Mouse (Mus musculus) adrenal gland, postnatal 10 days (tissue): ENCODE measurements at regions not wholly inside any gene's neighbourhood (a gene's known extent, or its start where the extent isn't known, plus 50 kb on each side); places are given as distances from the start of the nearest gene placed in this dataset.

Experiments
- DNase-seq: peaks from one replicate; pipeline ENCODE4 v3.0.0; 2021; ENCODE audit warnings: mixed read lengths

GRCm38 (mm10) chr9:102449366-102449765, 56.2 kb upstream of the Ky start:
- DNase-seq, result peak; percentile 16

DNA sequence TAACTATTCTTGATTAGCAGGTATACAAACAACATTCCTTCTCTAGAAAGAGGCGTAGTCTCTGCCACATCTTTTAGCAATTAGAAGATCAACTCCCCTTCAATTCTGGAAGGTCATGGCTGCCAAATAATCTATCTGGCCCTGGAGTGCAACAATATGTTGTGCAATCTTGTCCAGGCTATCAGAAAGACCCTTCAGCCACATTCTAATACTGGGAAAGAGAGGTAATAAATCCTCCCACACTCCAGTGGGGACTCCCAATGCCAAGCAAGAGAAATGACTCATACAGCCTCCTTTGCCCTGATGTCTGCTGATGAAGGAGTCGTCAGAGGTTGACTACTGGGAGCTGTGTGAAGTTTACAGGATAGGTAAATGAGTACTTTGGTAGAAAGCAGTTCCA, 59.5 kb upstream of the Ky start:
- DNase-seq, result no peak

- DNase-seq, result no peak
These were observed 63.2 kb upstream of the Ky start for GRCm38 (mm10) chr9:102442198-102442842.

- DNase-seq, result no peak
These were observed 67.9 kb upstream of the Ky start for GRCm38 (mm10) chr9:102437641-102438040.

- DNase-seq, result peak; percentile 24
These were observed 69.2 kb upstream of the Ky start for GRCm38 (mm10) chr9:102436378-102436777.

GRCm38 (mm10) chr9:102428031-102428430, 73.5 kb upstream of the Ephb1 start:
- no peak for DNase-seq

- DNase-seq, result no peak
These were observed 70.3 kb upstream of the Ephb1 start for GRCm38 (mm10) chr9:102424672-102425345.

GRCm38 (mm10) chr9:102423919-102424671, 69.6 kb upstream of the Ephb1 start:
- peak; percentile 42 for DNase-seq

DNA sequence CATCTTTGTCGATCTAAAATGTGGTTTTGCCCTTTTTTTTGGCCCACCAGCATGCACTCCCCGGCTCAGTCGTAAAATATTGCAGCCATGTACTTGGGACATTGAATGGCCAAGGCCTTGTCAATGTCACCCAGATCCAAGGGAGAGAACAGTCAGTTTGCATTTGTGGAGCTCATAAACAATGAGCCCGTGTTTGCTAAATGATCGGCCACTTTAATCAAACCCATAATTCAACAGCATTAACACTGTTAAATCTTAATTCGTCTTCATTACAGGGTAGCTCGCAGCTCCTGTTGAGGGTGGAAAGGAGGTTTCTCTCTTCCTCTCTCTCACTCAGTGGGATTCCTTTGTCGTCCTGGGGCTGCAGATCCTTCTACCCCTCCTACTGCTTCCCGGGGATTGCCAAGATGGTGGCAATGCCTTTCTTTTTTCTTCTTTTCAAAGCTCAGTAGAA, 69.0 kb upstream of the Ephb1 start:
- DNase-seq, result no peak

GRCm38 (mm10) chr9:102421826-102422225, 67.3 kb upstream of the Ephb1 start:
- DNase-seq, result no peak

- DNase-seq, result no peak
These were observed 65.7 kb upstream of the Ephb1 start for GRCm38 (mm10) chr9:102420196-102420595.

GRCm38 (mm10) chr9:102413631-102414030, 59.1 kb upstream of the Ephb1 start:
- no peak for DNase-seq

DNA sequence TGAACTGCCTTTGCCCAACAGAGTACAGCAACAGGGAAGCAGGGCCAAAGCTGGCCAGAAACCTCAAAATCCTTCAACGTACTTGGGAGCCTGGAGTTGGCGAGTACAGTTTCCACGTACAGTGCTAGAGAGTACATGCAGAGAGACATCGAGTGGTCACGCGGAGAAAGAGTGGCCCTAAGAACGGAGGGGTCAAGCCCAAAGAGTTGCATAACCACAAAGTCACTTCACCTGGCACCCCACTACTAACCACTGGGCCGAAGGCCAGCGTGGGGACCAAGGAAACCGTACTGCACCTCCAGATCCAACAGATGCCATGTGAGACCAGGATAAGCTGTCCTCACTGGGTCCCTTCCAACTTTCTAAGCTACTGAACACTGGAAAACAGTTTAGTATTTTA, 56.2 kb upstream of the Ephb1 start:
- DNase-seq, result no peak

- DNase-seq, result no peak
These were observed 51.5 kb upstream of the Ephb1 start for GRCm38 (mm10) chr9:102406017-102406416.
